Mouse (Mus musculus) C2C12 (cell line): ENCODE measurements around the gene Meis1.

Source experiments
- CTCF ChIP-seq: IDR thresholded peaks from one replicate; pipeline ENCODE4 v1.5.1; 2011; ENCODE audit not compliant: control insufficient read depth, insufficient read depth, insufficient read length
- MAX ChIP-seq: IDR thresholded peaks from one replicate; pipeline ENCODE4 v1.6.1; 2011; ENCODE audit warnings: mild to moderate bottlenecking, control low read depth

DNA sequence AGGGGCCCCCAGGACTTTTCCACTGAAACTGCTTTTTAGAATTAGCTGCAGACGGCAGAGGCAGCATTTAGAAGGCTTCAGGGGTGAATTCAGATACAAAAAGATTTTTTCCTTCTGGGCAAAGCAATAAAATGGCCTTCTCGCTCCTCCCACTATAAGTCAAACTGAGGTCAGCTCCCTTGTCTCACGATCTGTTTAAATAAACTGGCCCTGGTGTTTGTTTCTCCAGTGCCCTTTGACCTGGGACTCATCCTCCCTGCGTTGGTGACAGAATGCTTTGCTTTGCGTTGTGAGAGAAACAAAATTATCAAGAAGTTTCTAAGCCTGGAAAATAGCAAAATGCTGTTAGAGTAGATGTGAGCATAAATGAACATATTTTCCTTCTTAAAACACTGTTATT, 129.6 kb downstream of the Meis1 start:
- TF ChIP-seq CTCF (no peak), MAX (no peak)
